Comparison of ENCODE assay signal across 8 mouse cellular contexts in the genomic region with DNA sequence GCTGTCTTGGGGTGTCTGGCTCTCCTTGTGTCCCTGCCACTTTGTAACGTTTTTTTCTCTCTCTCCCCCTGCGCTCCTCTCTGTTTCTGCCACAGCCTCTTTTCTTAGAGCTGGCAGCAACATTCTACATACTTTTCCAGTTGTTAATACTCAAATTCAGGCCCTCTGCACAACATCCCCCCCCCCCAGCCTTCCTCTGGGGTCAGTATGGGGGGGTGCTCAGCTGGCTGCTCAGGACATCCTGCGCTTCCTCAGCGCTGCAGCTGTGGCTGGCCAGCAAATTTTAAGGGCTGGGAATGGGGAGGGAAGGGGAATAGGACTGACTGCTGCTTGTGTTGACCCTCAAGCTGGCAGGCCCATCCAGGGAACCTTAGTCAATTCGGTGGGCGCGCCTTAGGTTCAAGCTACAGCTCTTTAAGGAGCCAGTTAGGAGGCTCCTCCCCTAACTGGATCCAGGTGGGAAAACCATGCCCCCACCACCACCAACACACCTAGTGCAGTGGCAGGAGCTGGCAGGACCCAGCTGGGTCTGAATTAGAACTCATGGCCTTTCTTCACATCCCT. TPM values are rescaled to one million over a fixed set of nuclear protein-coding genes. Genes with fewer than 3 reads are reported as not detected.
DNase-seq lines count a peak whose midpoint lies in the region; ATAC-seq lines count a peak whose summit lies in the region.

No protein-coding gene starts in this region.

- peak overlapping the region; percentile 76 for H3K4me2 ChIP-seq in embryonic facial prominence, embryonic 13.5 days
- peak overlapping the region; percentile 96 for H3K4me2 ChIP-seq in hindbrain, embryonic 14.5 days (replicated peaks)

- WGBS in embryonic facial prominence, embryonic 13.5 days: 31% methylated on average over 7 of the region's 7 CpGs
- WGBS in hindbrain, embryonic 14.5 days: 35% methylated on average over 7 of the region's 7 CpGs

- H3K36me3 ChIP-seq in embryonic facial prominence, embryonic 13.5 days: no peaks in the 10 kb centered on the region
- no peaks in the 10 kb centered on the region for H3K36me3 ChIP-seq in hindbrain, embryonic 14.5 days (replicated peaks; ENCODE audit: control insufficient read depth, insufficient read depth)

- H3K4me3 ChIP-seq in embryonic facial prominence, embryonic 13.5 days: peak overlapping the region; percentile 95
- peak overlapping the region; percentile 95 for H3K4me3 ChIP-seq in hindbrain, embryonic 14.5 days (replicated peaks; ENCODE audit: low read length)

- H3K27ac ChIP-seq in embryonic facial prominence, embryonic 13.5 days: peak overlapping the region; percentile 91
- peak overlapping the region; percentile 100 for H3K27ac ChIP-seq in hindbrain, embryonic 14.5 days

- ATAC-seq in embryonic facial prominence, embryonic 13.5 days (ENCODE audit: insufficient number of reproducible peaks, insufficient read depth, low FRiP score, low TSS enrichment, low read depth): no peak
- no peak for ATAC-seq in hindbrain, embryonic 14.5 days (ENCODE audit: low FRiP score)
- no peak for ATAC-seq in frontal cortex, adult (ENCODE audit: low TSS enrichment)

- H3K27me3 ChIP-seq in embryonic facial prominence, embryonic 13.5 days: no peaks in the 10 kb centered on the region
- H3K27me3 ChIP-seq in hindbrain, embryonic 14.5 days (ENCODE audit: control insufficient read depth, insufficient read depth, low read length): no peaks in the 10 kb centered on the region

- peaks cover 84% of the 10 kb centered on the region for H3K4me1 ChIP-seq in embryonic facial prominence, embryonic 13.5 days
- H3K4me1 ChIP-seq in hindbrain, embryonic 14.5 days (replicated peaks; ENCODE audit: control insufficient read depth, insufficient read depth, low read length): peaks cover 80% of the 10 kb centered on the region

- H3K9ac ChIP-seq in embryonic facial prominence, embryonic 13.5 days: peak overlapping the region; percentile 96
- peak overlapping the region; percentile 100 for H3K9ac ChIP-seq in hindbrain, embryonic 14.5 days

- H3K9me3 ChIP-seq in embryonic facial prominence, embryonic 13.5 days: no peaks in the 10 kb centered on the region
- H3K9me3 ChIP-seq in hindbrain, embryonic 14.5 days (ENCODE audit: control insufficient read depth, low read length): no peaks in the 10 kb centered on the region

- DNase-seq in cerebellum, adult 9-11 months: peak; percentile 61
- no peak for DNase-seq in cerebellum, adult 11 months
- DNase-seq in hindbrain, embryonic 14.5 days (ENCODE audit: low spot score): no peak
- DNase-seq in lung, postnatal 4 days: peak; percentile 47 to 68
- DNase-seq in frontal cortex, postnatal 14 days (ENCODE audit: low spot score in 2 of 2): no peak
- DNase-seq in Muller cell, postnatal 12 days (ENCODE audit: inconsistent ontology term): no peak

RNA-seq across cellular contexts. Expression of gene Thra, which starts 4.1 kb away (rescaled TPM):
- 46.5 and 47.3 TPM in 2 replicates for polyA plus RNA-seq in embryonic facial prominence, embryonic 13.5 days (2015; fragmentation: Nextera tagmentation; extraction: Ambion mirVana)
- 165 and 181 TPM in 2 replicates for polyA plus RNA-seq in hindbrain, embryonic 14.5 days (2014; fragmentation: Nextera tagmentation; extraction: Ambion mirVana)

RNA-seq across cellular contexts. Expression of gene Med24, which starts 15.3 kb away (rescaled TPM):
- 63.8 and 65.0 TPM in 2 replicates for polyA plus RNA-seq in embryonic facial prominence, embryonic 13.5 days (2015; fragmentation: Nextera tagmentation; extraction: Ambion mirVana)
- 58.4 and 62.7 TPM in 2 replicates for polyA plus RNA-seq in hindbrain, embryonic 14.5 days (2014; fragmentation: Nextera tagmentation; extraction: Ambion mirVana)

RNA-seq across cellular contexts. Expression of gene Nr1d1, which starts 30.6 kb away (rescaled TPM):
- 1.4 and 1.5 TPM in 2 replicates for polyA plus RNA-seq in embryonic facial prominence, embryonic 13.5 days (2015; fragmentation: Nextera tagmentation; extraction: Ambion mirVana)
- 3.4 and 4.1 TPM in 2 replicates for polyA plus RNA-seq in hindbrain, embryonic 14.5 days (2014; fragmentation: Nextera tagmentation; extraction: Ambion mirVana)

RNA-seq across cellular contexts. Expression of gene Csf3, which starts 43.5 kb away (rescaled TPM):
- polyA plus RNA-seq in embryonic facial prominence, embryonic 13.5 days (2015; fragmentation: Nextera tagmentation; extraction: Ambion mirVana): not detected in 2 replicates
- polyA plus RNA-seq in hindbrain, embryonic 14.5 days (2014; fragmentation: Nextera tagmentation; extraction: Ambion mirVana): not detected in 2 replicates

RNA-seq across cellular contexts. Expression of gene Msl1, which starts 50.8 kb away (rescaled TPM):
- 31.5 and 33.0 TPM in 2 replicates for polyA plus RNA-seq in embryonic facial prominence, embryonic 13.5 days (2015; fragmentation: Nextera tagmentation; extraction: Ambion mirVana)
- 23.6 and 24.1 TPM in 2 replicates for polyA plus RNA-seq in hindbrain, embryonic 14.5 days (2014; fragmentation: Nextera tagmentation; extraction: Ambion mirVana)

Comparison
In these comparisons a context has a peak if more than half of its experiments do, and no peak if none do; other contexts are left out.
1. DNase-seq: peak in cerebellum, adult 9-11 months (single experiment) and lung, postnatal 4 days (2 of 2); none in cerebellum, adult 11 months (single experiment), hindbrain, embryonic 14.5 days (single experiment), frontal cortex, postnatal 14 days (0 of 2) and Muller cell, postnatal 12 days (single experiment).